Mouse (Mus musculus) lung, postnatal 14 days (tissue): ENCODE measurements around the gene Gm9970.

Source experiments
- DNase-seq: peaks from one replicate; pipeline ENCODE4 v3.0.0; 2021

Gm9970 gene

GRCm38 (mm10) chr5:31194486-31195485 lies 46.2 kb downstream of the Gm9970 start:
- DNase-seq: no peak

DNA sequence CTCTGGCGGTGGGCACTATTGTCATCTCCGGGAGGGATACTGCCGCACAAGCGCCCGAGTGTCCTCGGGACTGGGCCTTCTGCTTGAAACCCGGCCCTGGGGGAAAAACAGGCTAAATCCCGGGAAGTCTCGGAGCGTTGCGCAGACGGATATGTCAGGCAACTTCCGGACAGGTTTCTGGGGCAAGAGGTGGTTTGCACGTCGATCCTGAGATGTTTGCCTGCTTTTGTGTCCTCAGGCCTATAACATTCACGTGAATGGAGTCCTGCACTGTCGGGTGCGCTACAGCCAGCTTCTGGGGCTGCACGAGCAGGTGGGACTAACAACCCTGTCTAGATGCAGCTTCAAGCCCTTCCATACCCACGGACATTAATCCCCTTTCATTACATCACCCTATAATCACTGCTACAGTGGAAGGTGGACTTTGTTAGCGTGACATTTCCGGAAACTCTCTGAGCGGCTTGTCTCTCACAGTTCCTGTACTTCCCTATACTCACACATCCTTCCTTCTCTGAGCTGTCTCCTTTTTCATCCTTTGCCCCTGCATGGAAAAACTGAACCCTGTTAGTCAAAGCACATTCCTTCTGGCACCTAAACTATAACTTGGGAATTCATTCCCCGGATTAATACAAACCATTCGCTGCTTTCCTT lies 47.3 kb downstream of the Gm9970 start:
- peak; percentile 27 for DNase-seq

GRCm38 (mm10) chr5:31192939-31193630 lies 47.9 kb downstream of the Gm9970 start, which contains the start of the genes Snx17 and Eif2b4:
TSS of gene Snx17 (plus strand) at chr5:31193227.
TSS of gene Eif2b4 (minus strand) at chr5:31193430.
- peak; percentile 99 for DNase-seq

DNA sequence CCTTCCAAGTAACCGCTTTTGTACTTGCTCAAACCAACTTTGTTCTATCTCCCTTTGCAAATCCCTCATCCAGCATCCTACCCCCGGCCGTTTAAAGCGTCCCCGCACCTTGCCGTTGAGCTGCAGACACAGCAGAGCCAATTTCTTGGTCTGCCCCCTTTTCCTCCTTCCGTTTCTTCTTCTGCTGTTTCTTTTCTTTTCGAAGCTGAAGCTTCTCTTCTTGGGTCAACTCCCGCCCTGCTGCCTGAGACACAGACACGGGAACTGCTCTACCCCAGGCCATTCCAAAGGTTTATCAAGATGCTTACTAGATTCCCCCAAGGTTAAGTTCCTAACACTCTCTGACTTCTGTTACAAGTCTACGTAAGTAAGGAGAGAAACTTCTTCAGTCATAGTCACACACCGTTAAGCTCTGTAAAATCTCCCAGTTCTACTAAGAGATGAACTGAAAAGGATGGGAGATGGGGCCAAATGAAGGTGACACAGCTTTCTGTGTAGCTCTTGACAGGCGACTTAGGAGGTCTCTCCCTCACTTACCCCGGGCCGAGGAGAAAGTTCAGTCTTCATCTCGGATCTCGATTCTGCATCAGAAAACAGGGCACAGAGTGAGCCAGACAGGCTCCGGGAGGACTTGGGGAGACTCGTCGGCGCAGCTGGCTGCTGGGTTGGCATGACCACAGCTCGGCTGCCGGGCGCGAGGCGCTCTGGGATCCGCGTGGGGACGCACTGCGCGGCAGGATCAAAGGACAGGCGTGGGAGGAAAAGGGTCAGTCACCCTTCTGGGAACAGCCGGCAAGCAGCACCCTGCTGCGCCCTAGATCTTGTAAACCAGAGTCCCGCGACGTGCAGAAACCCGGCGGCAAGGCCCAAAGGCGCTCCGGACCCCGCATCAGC lies 48.7 kb downstream of the Gm9970 start:
- no peak for DNase-seq
